Mouse (Mus musculus): Measurements from ENCODE around the gene Sgpl1. TPM values are rescaled to one million over a fixed set of nuclear protein-coding genes. Genes with fewer than 3 reads are reported as not detected.

Gene Sgpl1
- total and polyA plus RNA-seq, 2 experiments = 39.9 to 43.7 TPM

GRCm38 (mm10) chr10:61162366-61162765 is 14.9 kb upstream of the Sgpl1 start:
- H3K9ac ChIP-seq (ENCODE audit: low read depth, low read length) = no peak overlapping the region
- H3K27me3 ChIP-seq (ENCODE audit: control insufficient read depth, insufficient read depth, low read length) = no peaks in the 10 kb centered on the region
- no peak overlapping the region for H3K4me3 ChIP-seq (ENCODE audit: insufficient read depth, low read depth, low read length)
- no peaks in the 10 kb centered on the region; the same call in 1 of the 2 replicates for H3K4me1 ChIP-seq (ENCODE audit: control insufficient read depth, insufficient read depth, low read length)
- H3K79me2 ChIP-seq (ENCODE audit: control insufficient read depth, insufficient read depth, low read length) = no peaks in the 10 kb centered on the region
- no peaks in the 10 kb centered on the region for H3K36me3 ChIP-seq (ENCODE audit: control insufficient read depth, insufficient read depth, low read length)
- peak; percentile 70 for DNase-seq (ENCODE audit: extremely low read depth, low read depth, low spot score)
- TF ChIP-seq POLR2A (IDR thresholded peaks at IDR 0.05; ENCODE audit: extremely low read depth, insufficient read depth, low read length) (no peak), CTCF (IDR thresholded peaks at IDR 0.05; ENCODE audit: low read depth, low read length) (no peak)
- no peak overlapping the region for H3K27ac ChIP-seq (replicated peaks; ENCODE audit: insufficient read depth, low read depth, low read length)
- 29% methylated on average over 3 of the region's 3 CpGs for WGBS

DNA sequence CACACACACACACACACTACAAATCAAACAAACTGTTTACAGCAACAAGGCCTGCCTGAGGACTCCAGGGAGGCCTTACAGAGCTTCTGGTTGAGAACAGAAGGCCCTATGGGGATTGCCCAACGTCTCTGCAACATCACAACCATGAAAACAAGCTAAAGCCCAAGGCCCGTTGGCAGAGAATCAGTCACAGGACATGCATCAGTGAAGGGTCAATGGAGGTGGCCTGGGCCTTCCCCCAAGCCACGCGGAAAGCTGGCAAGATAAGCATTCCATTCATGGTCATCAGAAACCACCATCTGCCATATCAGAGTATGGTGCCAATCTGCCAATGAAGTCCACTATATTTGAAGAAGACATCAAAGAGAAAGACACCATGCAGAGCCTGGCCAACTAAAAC is 13.2 kb upstream of the Sgpl1 start:
- DNase-seq (ENCODE audit: extremely low read depth, low read depth, low spot score) = peak; percentile 81
- TF ChIP-seq CTCF (IDR thresholded peaks at IDR 0.05; ENCODE audit: low read depth, low read length) = no peak
- TF ChIP-seq POLR2A (IDR thresholded peaks at IDR 0.05; ENCODE audit: extremely low read depth, insufficient read depth, low read length) = no peak
- peaks cover 2% of the 10 kb centered on the region; the same call in 1 of the 2 replicates for H3K4me1 ChIP-seq (ENCODE audit: control insufficient read depth, insufficient read depth, low read length)
- no peaks in the 10 kb centered on the region for H3K36me3 ChIP-seq (ENCODE audit: control insufficient read depth, insufficient read depth, low read length)
- WGBS = 17% methylated on average over 4 of the region's 4 CpGs
- no peak overlapping the region for H3K4me3 ChIP-seq (ENCODE audit: insufficient read depth, low read depth, low read length)
- no peaks in the 10 kb centered on the region for H3K79me2 ChIP-seq (ENCODE audit: control insufficient read depth, insufficient read depth, low read length)
- no peak overlapping the region for H3K27ac ChIP-seq (replicated peaks; ENCODE audit: insufficient read depth, low read depth, low read length)
- no peaks in the 10 kb centered on the region for H3K27me3 ChIP-seq (ENCODE audit: control insufficient read depth, insufficient read depth, low read length)
- H3K9ac ChIP-seq (ENCODE audit: low read depth, low read length) = no peak overlapping the region

GRCm38 (mm10) chr10:61160089-61160488 is 12.6 kb upstream of the Sgpl1 start:
- 64% methylated on average over 7 of the region's 7 CpGs for WGBS

GRCm38 (mm10) chr10:61158594-61158993 is 11.1 kb upstream of the Sgpl1 start:
- no peak for TF ChIP-seq POLR2A (IDR thresholded peaks at IDR 0.05; ENCODE audit: extremely low read depth, insufficient read depth, low read length)
- no peak for TF ChIP-seq CTCF (IDR thresholded peaks at IDR 0.05; ENCODE audit: low read depth, low read length)
- Histone ChIP-seq H3K27ac (replicated peaks; ENCODE audit: insufficient read depth, low read depth, low read length) (no peak overlapping the region), H3K4me3 (ENCODE audit: insufficient read depth, low read depth, low read length) (no peak overlapping the region), H3K79me2 (ENCODE audit: control insufficient read depth, insufficient read depth, low read length) (no peaks in the 10 kb centered on the region), H3K4me1 (ENCODE audit: control insufficient read depth, insufficient read depth, low read length) (peaks cover 3% of the 10 kb centered on the region; the same call in 1 of the 2 replicates), H3K27me3 (ENCODE audit: control insufficient read depth, insufficient read depth, low read length) (no peaks in the 10 kb centered on the region), H3K36me3 (ENCODE audit: control insufficient read depth, insufficient read depth, low read length) (no peaks in the 10 kb centered on the region), H3K9ac (ENCODE audit: low read depth, low read length) (no peak overlapping the region)
- WGBS = 48% methylated on average over 3 of the region's 3 CpGs
- DNase-seq (ENCODE audit: extremely low read depth, low read depth, low spot score) = no peak

More at GRCm38 (mm10) chr10:61160089-61160488, 12.6 kb upstream of the Sgpl1 start:
- H3K9ac ChIP-seq (ENCODE audit: low read depth, low read length) = no peak overlapping the region
- H3K79me2 ChIP-seq (ENCODE audit: control insufficient read depth, insufficient read depth, low read length) = no peaks in the 10 kb centered on the region
- TF ChIP-seq CTCF (IDR thresholded peaks at IDR 0.05; ENCODE audit: low read depth, low read length) = no peak
- no peak for TF ChIP-seq POLR2A (IDR thresholded peaks at IDR 0.05; ENCODE audit: extremely low read depth, insufficient read depth, low read length)
- no peak overlapping the region for H3K27ac ChIP-seq (replicated peaks; ENCODE audit: insufficient read depth, low read depth, low read length)
- H3K27me3 ChIP-seq (ENCODE audit: control insufficient read depth, insufficient read depth, low read length) = no peaks in the 10 kb centered on the region
- H3K36me3 ChIP-seq (ENCODE audit: control insufficient read depth, insufficient read depth, low read length) = no peaks in the 10 kb centered on the region
- no peak overlapping the region for H3K4me3 ChIP-seq (ENCODE audit: insufficient read depth, low read depth, low read length)
- H3K4me1 ChIP-seq (ENCODE audit: control insufficient read depth, insufficient read depth, low read length) = peaks cover 3% of the 10 kb centered on the region; the same call in 1 of the 2 replicates
- no peak for DNase-seq (ENCODE audit: extremely low read depth, low read depth, low spot score)

GRCm38 (mm10) chr10:61156453-61156852 is 8.9 kb upstream of the Sgpl1 start:
- H3K27ac ChIP-seq (replicated peaks; ENCODE audit: insufficient read depth, low read depth, low read length) = no peak overlapping the region
- H3K9ac ChIP-seq (ENCODE audit: low read depth, low read length) = no peak overlapping the region
- no peak overlapping the region for H3K4me3 ChIP-seq (ENCODE audit: insufficient read depth, low read depth, low read length)
- DNase-seq (ENCODE audit: extremely low read depth, low read depth, low spot score) = no peak
- no peaks in the 10 kb centered on the region for H3K27me3 ChIP-seq (ENCODE audit: control insufficient read depth, insufficient read depth, low read length)
- no peaks in the 10 kb centered on the region for H3K36me3 ChIP-seq (ENCODE audit: control insufficient read depth, insufficient read depth, low read length)
- TF ChIP-seq CTCF (IDR thresholded peaks at IDR 0.05; ENCODE audit: low read depth, low read length) = no peak
- TF ChIP-seq POLR2A (IDR thresholded peaks at IDR 0.05; ENCODE audit: extremely low read depth, insufficient read depth, low read length) = no peak
- 87% methylated on average over 2 of the region's 2 CpGs for WGBS
- peaks cover 3% of the 10 kb centered on the region; the same call in 1 of the 2 replicates for H3K4me1 ChIP-seq (ENCODE audit: control insufficient read depth, insufficient read depth, low read length)
- H3K79me2 ChIP-seq (ENCODE audit: control insufficient read depth, insufficient read depth, low read length) = no peaks in the 10 kb centered on the region

DNA sequence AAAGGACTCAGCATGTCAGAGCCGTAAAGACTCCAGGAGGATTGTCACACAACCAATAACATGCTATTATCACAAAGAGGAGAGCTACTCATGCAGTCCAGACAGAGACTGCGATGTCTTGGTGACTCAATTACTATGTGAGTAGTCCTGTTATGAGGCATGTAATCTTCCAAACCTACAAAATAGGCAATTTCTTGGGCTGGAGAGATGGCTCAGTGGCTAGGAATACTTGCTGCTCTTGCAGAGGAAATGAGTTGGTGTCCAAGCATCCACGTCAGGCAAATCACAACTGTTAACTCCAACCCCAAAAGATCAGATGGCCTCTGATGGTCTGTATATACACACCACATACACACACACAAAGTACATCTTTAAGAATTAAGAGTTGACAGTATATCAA is 8.1 kb upstream of the Sgpl1 start:
- Histone ChIP-seq H3K36me3 (ENCODE audit: control insufficient read depth, insufficient read depth, low read length) (no peaks in the 10 kb centered on the region), H3K4me3 (ENCODE audit: insufficient read depth, low read depth, low read length) (no peak overlapping the region), H3K9ac (ENCODE audit: low read depth, low read length) (no peak overlapping the region), H3K79me2 (ENCODE audit: control insufficient read depth, insufficient read depth, low read length) (no peaks in the 10 kb centered on the region), H3K4me1 (ENCODE audit: control insufficient read depth, insufficient read depth, low read length) (peaks cover 3% of the 10 kb centered on the region; the same call in 1 of the 2 replicates), H3K27ac (replicated peaks; ENCODE audit: insufficient read depth, low read depth, low read length) (no peak overlapping the region), H3K27me3 (ENCODE audit: control insufficient read depth, insufficient read depth, low read length) (no peaks in the 10 kb centered on the region)
- no peak for DNase-seq (ENCODE audit: extremely low read depth, low read depth, low spot score)
- TF ChIP-seq CTCF (IDR thresholded peaks at IDR 0.05; ENCODE audit: low read depth, low read length) = no peak
- WGBS = 79% methylated on average over 3 of the region's 3 CpGs

Measured in liver, adult 2 months (tissue).